Comparison of ENCODE assay signal across 22 mouse cellular contexts in genomic region chr2:17855566-17856264, GRCm38 (mm10).
A peak's percentile ranks its signal among the peaks of the same experiment; 100 is the strongest.
DNase-seq lines count a peak whose midpoint lies in the region; ATAC-seq and TF ChIP-seq lines count a peak whose summit lies in the region.
"Had no signal": no experiment of that assay in that cellular context is flagged by ENCODE, and none has a peak within 500 bp of the region (broad histone marks: within the 10 kb centered on the region; RNA-seq: fewer than 3 reads in every experiment).

No protein-coding gene starts in this region.

- 76% methylated on average over 11 of the region's 11 CpGs for WGBS in intestine, embryonic 16.5 days
- 64% methylated on average over 11 of the region's 11 CpGs for WGBS in intestine, postnatal 0 days

- 0 out of 2 replicates have a peak, but pooled peaks cover 4% of the 10 kb centered on the region for H3K4me1 ChIP-seq in intestine, embryonic 16.5 days (ENCODE audit: control insufficient read depth, insufficient read depth, low read length)
- H3K4me1 ChIP-seq in intestine, postnatal 0 days (replicated peaks; ENCODE audit: control insufficient read depth, insufficient read depth, low read length): no peaks in the 10 kb centered on the region

- no peaks in the 10 kb centered on the region for H3K27me3 ChIP-seq in intestine, embryonic 16.5 days (replicated peaks; ENCODE audit: control insufficient read depth, insufficient read depth, low read length)
- no peaks in the 10 kb centered on the region for H3K27me3 ChIP-seq in intestine, postnatal 0 days (replicated peaks; ENCODE audit: control insufficient read depth, insufficient read depth, low read length)
- H3K27me3 ChIP-seq: embryonic facial prominence, embryonic 15.5 days; hindbrain, embryonic 12.5 days had no signal

- H3K27ac ChIP-seq in intestine, embryonic 16.5 days (ENCODE audit: low read length): no peak overlapping the region
- H3K27ac ChIP-seq in intestine, postnatal 0 days (ENCODE audit: low read depth, low read length): no peak overlapping the region
- H3K27ac ChIP-seq: embryonic facial prominence, embryonic 15.5 days; forebrain, embryonic 10.5 days; gastrocnemius, adult 2 months; heart, embryonic 10.5 days; hindbrain, embryonic 12.5 days had no signal

- ATAC-seq in intestine, embryonic 16.5 days: peak; percentile 64
- ATAC-seq in intestine, postnatal 0 days: no peak
- ATAC-seq: forebrain, embryonic 14.5 days; hindbrain, embryonic 16.5 days had no signal

- no peak overlapping the region for H3K9ac ChIP-seq in intestine, embryonic 16.5 days (ENCODE audit: low read depth, low read length)
- H3K9ac ChIP-seq in intestine, postnatal 0 days (ENCODE audit: low read depth, low read length): no peak overlapping the region
- H3K9ac ChIP-seq: embryonic facial prominence, embryonic 15.5 days; hindbrain, embryonic 12.5 days had no signal

- no peaks in the 10 kb centered on the region for H3K9me3 ChIP-seq in intestine, embryonic 16.5 days (ENCODE audit: control insufficient read depth, low read length)
- H3K9me3 ChIP-seq in intestine, postnatal 0 days (ENCODE audit: control insufficient read depth): no peaks in the 10 kb centered on the region
- H3K9me3 ChIP-seq: embryonic facial prominence, embryonic 15.5 days; forebrain, embryonic 10.5 days; heart, embryonic 10.5 days; hindbrain, embryonic 12.5 days had no signal

- H3K4me2 ChIP-seq in intestine, embryonic 16.5 days (ENCODE audit: low read depth, low read length): no peak overlapping the region
- H3K4me2 ChIP-seq in intestine, postnatal 0 days (replicated peaks; ENCODE audit: low read depth): no peak overlapping the region
- H3K4me2 ChIP-seq: embryonic facial prominence, embryonic 15.5 days; hindbrain, embryonic 12.5 days had no signal

- no peaks in the 10 kb centered on the region for H3K36me3 ChIP-seq in intestine, embryonic 16.5 days (ENCODE audit: control insufficient read depth, insufficient read depth, low read length)
- no peaks in the 10 kb centered on the region for H3K36me3 ChIP-seq in intestine, postnatal 0 days (ENCODE audit: control insufficient read depth, insufficient read depth)
- H3K36me3 ChIP-seq: embryonic facial prominence, embryonic 15.5 days; forebrain, embryonic 10.5 days; heart, embryonic 10.5 days; hindbrain, embryonic 12.5 days had no signal

- TF ChIP-seq CTCF in intestine, postnatal 0 days (IDR thresholded peaks at IDR 0.05; ENCODE audit: low read depth): no peak

- H3K4me3 ChIP-seq in intestine, embryonic 16.5 days (ENCODE audit: low read length): no peak overlapping the region
- no peak overlapping the region for H3K4me3 ChIP-seq in intestine, postnatal 0 days (ENCODE audit: low read depth, low read length)
- H3K4me3 ChIP-seq: embryonic facial prominence, embryonic 15.5 days; erythroblast, embryonic 14.5 days; forebrain, embryonic 10.5 days; gastrocnemius, adult 2 months; heart, embryonic 10.5 days; hindbrain, embryonic 12.5 days had no signal

- peak; percentile 48 for DNase-seq in layer of hippocampus, adult 9-11 months
- DNase-seq in layer of hippocampus, postnatal 10 days (ENCODE audit: low spot score in 2 of 2): no peak
- DNase-seq in CD4-positive helper T cell, adult 2 months (ENCODE audit: low read depth, low spot score): peak; percentile 11
- DNase-seq in brain, adult 2 months (ENCODE audit: low read depth, low spot score): peak; percentile 29
- no peak for DNase-seq in adrenal gland, adult 18-20 months (ENCODE audit: low spot score in 2 of 2)
- DNase-seq: adrenal gland, postnatal 14 days; cerebellum, adult 18-20 months; cerebellum, adult 9-11 months; cerebellum, postnatal 36 days; gastrocnemius, adult 2 months; gastrocnemius, postnatal 25 days; heart, postnatal 10 days; heart, postnatal 4 days had no signal

Comparison
In these comparisons a context has a peak if more than half of its experiments do, and no peak if none do; other contexts are left out.
1. DNase-seq: peak in layer of hippocampus, adult 9-11 months (single experiment), CD4-positive helper T cell, adult 2 months (single experiment) and brain, adult 2 months (single experiment); none in layer of hippocampus, postnatal 10 days (0 of 2) and adrenal gland, adult 18-20 months (0 of 2).